Mouse (Mus musculus): Measurements from ENCODE around the gene Ctbp1. TPM values are rescaled to one million over a fixed set of nuclear protein-coding genes. Genes with fewer than 3 reads are reported as not detected.

The Ctbp1 gene
- polyA plus RNA-seq, 1 experiment from 2014 or later: 552 TPM

DNA sequence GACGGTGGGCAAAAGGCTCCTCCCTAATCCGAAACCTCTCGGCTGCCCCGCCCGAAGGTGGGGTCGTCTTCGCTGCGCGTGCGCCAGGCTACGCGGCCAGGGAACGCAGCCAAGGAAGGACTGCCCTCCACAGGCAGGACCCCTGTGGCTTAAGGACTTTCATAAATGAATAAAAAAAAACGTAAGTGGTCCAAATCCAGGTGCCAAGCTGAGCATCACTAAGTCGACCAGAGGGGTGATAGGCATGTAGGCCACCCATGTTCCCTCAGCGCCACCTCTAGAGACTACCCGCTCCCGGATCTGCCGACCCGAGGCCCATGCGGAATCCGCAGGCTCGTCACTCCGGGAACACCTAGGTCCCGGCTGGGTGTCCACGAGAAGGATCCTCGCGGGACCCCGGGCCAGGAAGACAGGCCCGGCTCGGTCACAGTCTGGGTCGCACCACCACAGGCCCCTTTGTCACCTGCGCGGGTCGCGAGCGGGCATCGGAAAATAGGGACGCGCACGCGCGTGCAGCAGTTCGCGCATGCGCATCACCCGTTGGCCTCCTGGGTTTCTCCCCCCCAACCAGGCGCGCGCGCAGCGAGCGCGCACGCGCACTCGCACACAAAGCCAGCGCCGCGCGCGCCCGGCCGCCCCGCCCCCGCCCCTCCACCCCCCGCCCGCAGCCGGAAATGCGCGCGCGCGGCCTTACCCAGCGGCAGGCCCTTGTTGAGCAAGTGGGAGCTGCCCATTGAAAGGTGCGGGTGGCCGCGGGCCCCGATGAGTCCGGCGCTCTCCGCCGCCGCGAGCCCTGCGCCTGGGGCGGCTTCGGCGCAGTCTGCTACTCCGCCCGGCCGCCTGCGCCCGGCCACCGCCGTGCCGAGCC is 475 bp downstream of the Ctbp1 start:
- no peaks in the 10 kb centered on the region for H3K27me3 ChIP-seq
- peak overlapping the region; percentile 91 for H3K9ac ChIP-seq
- peak overlapping the region; percentile 81 for H3K4me3 ChIP-seq (replicated peaks)
- peak overlapping the region; percentile 93 for H3K4me2 ChIP-seq
- under 1% methylated on average over 57 of the region's 97 CpGs for WGBS
- ATAC-seq (ENCODE audit: low FRiP score): peak; percentile 71
- peaks cover 15% of the 10 kb centered on the region for H3K36me3 ChIP-seq (replicated peaks)
- H3K27ac ChIP-seq: peak overlapping the region; percentile 98
- H3K9me3 ChIP-seq: no peaks in the 10 kb centered on the region
- H3K4me1 ChIP-seq: peaks cover 41% of the 10 kb centered on the region

DNA sequence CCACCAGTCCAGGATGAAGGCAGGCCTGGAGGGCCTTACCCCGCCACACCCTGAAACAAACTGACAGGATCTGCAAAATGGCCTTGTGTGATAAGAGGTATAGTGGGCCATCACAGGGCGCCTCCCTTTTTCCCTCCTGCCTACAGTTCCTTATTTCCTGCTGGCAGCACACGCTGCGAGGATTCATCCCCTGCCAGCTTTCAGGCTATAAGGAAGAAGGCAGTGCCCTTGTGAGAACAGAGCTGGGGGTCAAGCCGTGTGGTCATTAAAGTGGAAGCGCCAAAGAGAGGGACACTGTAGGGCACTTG is 1.1 kb downstream of the Ctbp1 start:
- peak overlapping the region; percentile 81 for H3K4me3 ChIP-seq (replicated peaks)
- 0 out of 2 replicates have a peak, but pooled peaks have one; percentile 12 for ATAC-seq (ENCODE audit: low FRiP score)
- peak overlapping the region; percentile 93 for H3K4me2 ChIP-seq
- peaks cover 41% of the 10 kb centered on the region for H3K4me1 ChIP-seq
- peak overlapping the region; percentile 91 for H3K9ac ChIP-seq
- 13% methylated on average over 6 of the region's 6 CpGs for WGBS
- no peaks in the 10 kb centered on the region for H3K27me3 ChIP-seq
- H3K27ac ChIP-seq: peak overlapping the region; percentile 98
- peaks cover 21% of the 10 kb centered on the region for H3K36me3 ChIP-seq (replicated peaks)
- H3K9me3 ChIP-seq: no peaks in the 10 kb centered on the region

DNA sequence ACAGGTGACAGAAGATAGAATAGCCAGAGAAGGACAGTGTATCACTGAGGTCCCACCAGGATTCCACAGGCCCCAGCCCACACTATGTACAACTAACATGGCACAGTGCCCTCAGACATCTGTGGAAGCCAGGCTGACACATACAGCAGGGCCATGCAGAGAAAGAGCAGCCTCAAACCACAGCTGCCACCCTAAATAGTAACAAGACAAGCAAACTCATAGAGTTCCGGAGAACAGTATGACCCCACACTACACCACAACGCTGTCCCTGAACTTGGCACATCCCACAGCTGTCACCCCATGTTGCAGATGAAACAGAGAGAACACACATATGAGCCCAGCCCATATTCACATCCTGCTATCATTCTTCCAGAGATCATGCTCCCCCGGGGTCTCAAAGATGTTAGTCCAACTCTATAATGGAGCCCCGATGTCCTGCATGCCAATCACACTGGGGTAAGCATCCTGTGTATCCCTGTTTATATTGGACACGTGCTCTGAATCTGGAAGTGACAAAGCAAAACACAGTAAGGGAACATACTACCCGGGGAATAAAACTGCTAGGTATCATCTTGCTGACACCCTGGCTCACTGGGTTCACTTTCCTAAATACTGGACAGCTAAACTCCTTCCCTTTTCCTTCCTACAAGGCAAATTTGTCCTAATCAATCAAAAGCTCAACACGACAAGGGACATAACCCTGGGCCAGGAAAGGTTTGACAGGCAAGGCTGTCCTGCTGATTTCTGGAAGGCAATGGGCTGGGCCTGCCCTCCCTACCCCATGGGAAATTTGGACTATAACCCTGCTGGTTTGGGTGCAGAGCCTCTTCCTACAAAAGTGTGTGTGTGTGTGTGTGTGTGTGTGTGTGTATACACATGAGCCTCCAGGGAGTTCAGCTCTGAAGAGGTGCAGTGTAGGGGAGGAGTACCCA is 1.7 kb downstream of the Ctbp1 start:
- H3K4me2 ChIP-seq: peak overlapping the region; percentile 93
- peak overlapping the region; percentile 98 for H3K27ac ChIP-seq
- 83% methylated on average over 7 of the region's 7 CpGs for WGBS
- peak overlapping the region; percentile 91 for H3K9ac ChIP-seq
- H3K36me3 ChIP-seq (replicated peaks): peaks cover 27% of the 10 kb centered on the region
- ATAC-seq (ENCODE audit: low FRiP score): no peak
- peaks cover 41% of the 10 kb centered on the region for H3K4me1 ChIP-seq
- H3K9me3 ChIP-seq: no peaks in the 10 kb centered on the region
- no peaks in the 10 kb centered on the region for H3K27me3 ChIP-seq
- H3K4me3 ChIP-seq (replicated peaks): peak overlapping the region; percentile 81

DNA sequence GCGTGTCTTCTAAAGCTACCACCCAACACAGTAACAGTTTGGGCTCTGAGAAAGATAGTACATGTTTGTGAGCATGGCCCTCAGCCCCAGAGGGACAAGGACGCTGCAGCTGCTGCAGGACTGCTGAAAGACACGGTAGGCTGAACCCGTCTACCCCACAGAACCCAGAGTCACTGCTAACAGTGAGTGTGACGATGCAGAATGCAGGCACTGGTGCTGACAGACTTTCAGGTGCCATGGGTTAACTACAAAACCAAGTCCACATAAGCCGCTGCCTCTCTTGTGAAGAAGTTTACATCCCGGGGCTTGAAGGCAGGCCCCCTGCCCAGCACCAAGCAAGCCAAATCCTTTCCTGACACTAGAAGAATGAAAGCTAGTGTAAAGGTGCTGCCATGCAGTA is 2.6 kb downstream of the Ctbp1 start:
- Histone ChIP-seq H3K4me3 (replicated peaks) (no peak overlapping the region), H3K4me2 (peak overlapping the region; percentile 93), H3K27ac (0 out of 2 replicates have a peak overlapping the region, but pooled peaks have one; percentile 13), H3K9ac (peak overlapping the region; percentile 91), H3K36me3 (replicated peaks) (peaks cover 36% of the 10 kb centered on the region), H3K27me3 (no peaks in the 10 kb centered on the region), H3K4me1 (peaks cover 41% of the 10 kb centered on the region), H3K9me3 (no peaks in the 10 kb centered on the region)
- 90% methylated on average over 7 of the region's 7 CpGs for WGBS
- ATAC-seq (ENCODE audit: low FRiP score): no peak

- Histone ChIP-seq H3K4me3 (replicated peaks) (no peak overlapping the region; the same call in 1 of the 2 replicates), H3K9ac (no peak overlapping the region), H3K27ac (no peak overlapping the region), H3K9me3 (no peaks in the 10 kb centered on the region), H3K4me2 (no peak overlapping the region), H3K4me1 (peaks cover 37% of the 10 kb centered on the region), H3K27me3 (no peaks in the 10 kb centered on the region), H3K36me3 (replicated peaks) (peaks cover 52% of the 10 kb centered on the region)
- 17% methylated on average over 5 of the region's 5 CpGs for WGBS
- ATAC-seq (ENCODE audit: low FRiP score): no peak
Observed at GRCm38 (mm10) chr5:33270568-33270967, 4.2 kb downstream of the Ctbp1 start.

DNA sequence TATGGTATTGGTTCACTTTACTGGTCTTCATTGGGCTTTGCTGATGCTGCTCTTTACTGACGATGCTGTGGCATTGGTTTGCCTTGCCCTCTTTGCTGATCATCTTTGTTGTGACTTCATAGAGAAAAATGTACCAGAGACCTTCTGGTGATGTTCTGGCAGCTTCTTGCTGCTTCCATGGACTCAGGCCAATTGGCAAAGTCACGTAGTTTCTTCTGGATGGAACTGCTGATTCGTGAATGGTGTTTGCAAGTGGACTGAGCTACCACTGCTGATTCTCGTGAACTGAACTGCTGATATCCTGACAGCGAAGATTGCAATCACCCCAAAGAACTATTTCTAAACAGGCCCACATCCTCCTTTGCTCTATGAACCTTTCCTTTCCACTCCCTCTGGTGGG is 20.4 kb downstream of the Ctbp1 start:
- Histone ChIP-seq H3K27me3 (no peaks in the 10 kb centered on the region), H3K4me3 (replicated peaks) (no peak overlapping the region), H3K9me3 (no peaks in the 10 kb centered on the region), H3K36me3 (replicated peaks) (peaks cover 100% of the 10 kb centered on the region), H3K4me2 (no peak overlapping the region), H3K9ac (no peak overlapping the region), H3K27ac (no peak overlapping the region), H3K4me1 (no peaks in the 10 kb centered on the region)
- no peak for ATAC-seq (ENCODE audit: low FRiP score)
- WGBS: 96% methylated on average over 5 of the region's 5 CpGs

- H3K9me3 ChIP-seq: no peaks in the 10 kb centered on the region
- 93% methylated on average over 12 of the region's 12 CpGs for WGBS
Observed at GRCm38 (mm10) chr5:33248186-33248585, 26.6 kb downstream of the Ctbp1 start.

DNA sequence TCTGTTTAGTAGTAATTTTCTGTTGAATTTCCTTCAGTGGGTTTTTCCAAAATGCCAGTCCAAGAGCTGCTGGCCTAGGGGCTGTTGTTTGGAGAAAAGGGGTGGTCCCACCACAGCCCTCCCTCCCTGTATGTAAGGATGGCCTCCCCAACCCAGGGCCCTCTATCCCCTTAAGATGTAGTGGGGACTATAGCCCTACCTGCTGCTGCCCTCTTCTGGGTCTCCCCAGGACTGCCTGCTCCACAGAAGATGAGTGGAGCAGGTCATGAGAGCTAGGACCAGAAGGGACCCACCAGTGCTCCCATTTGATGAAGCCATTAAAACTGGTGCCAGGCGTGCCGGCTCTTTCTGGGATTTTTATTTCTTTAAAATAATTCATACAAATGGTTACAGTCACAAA is 27.4 kb downstream of the Ctbp1 start:
- 100% methylated on average over 2 of the region's 2 CpGs for WGBS
- Histone ChIP-seq H3K4me3 (replicated peaks) (no peak overlapping the region), H3K36me3 (replicated peaks) (peaks cover 93% of the 10 kb centered on the region), H3K9ac (no peak overlapping the region), H3K27me3 (no peaks in the 10 kb centered on the region), H3K27ac (no peak overlapping the region), H3K4me1 (no peaks in the 10 kb centered on the region), H3K9me3 (no peaks in the 10 kb centered on the region), H3K4me2 (no peak overlapping the region)
- ATAC-seq (ENCODE audit: low FRiP score): no peak

More at GRCm38 (mm10) chr5:33248186-33248585, 26.6 kb downstream of the Ctbp1 start:
- Histone ChIP-seq H3K27me3 (no peaks in the 10 kb centered on the region), H3K4me3 (replicated peaks) (no peak overlapping the region), H3K4me1 (no peaks in the 10 kb centered on the region), H3K9ac (no peak overlapping the region), H3K27ac (no peak overlapping the region), H3K36me3 (replicated peaks) (peaks cover 94% of the 10 kb centered on the region), H3K4me2 (no peak overlapping the region)
- no peak for ATAC-seq (ENCODE audit: low FRiP score)

DNA sequence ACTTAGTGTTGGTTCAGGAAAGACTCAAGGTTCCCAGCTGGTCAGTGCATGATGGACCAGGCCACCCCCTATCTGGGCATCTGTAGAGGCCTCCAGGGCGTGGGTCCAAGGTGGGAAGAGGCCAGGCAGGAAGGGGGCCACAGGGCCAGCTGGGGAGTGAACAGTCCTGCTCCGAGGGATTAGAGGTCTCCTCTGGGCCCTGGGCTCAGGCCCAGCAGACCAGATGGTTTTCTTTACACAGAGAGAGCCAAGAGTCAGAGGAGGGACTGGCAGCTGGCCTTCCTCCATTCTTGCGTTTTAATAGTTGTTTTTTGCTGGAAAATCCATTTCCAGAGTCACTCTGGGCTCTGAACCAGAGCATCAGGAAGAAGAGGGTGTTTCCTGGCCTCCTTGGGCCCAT is 29.1 kb downstream of the Ctbp1 start:
- ATAC-seq (ENCODE audit: low FRiP score): no peak
- H3K27ac ChIP-seq: no peak overlapping the region
- 86% methylated on average over 3 of the region's 3 CpGs for WGBS

GRCm38 (mm10) chr5:33244377-33244920 is 30.3 kb downstream of the Ctbp1 start:
- no peak overlapping the region for H3K4me2 ChIP-seq
- no peak overlapping the region for H3K4me3 ChIP-seq (replicated peaks)
- ATAC-seq (ENCODE audit: low FRiP score): no peak
- no peak overlapping the region for H3K27ac ChIP-seq
- peaks cover 70% of the 10 kb centered on the region for H3K36me3 ChIP-seq (replicated peaks)
- no peaks in the 10 kb centered on the region for H3K27me3 ChIP-seq
- WGBS: 89% methylated on average over 5 of the region's 5 CpGs
- no peaks in the 10 kb centered on the region for H3K9me3 ChIP-seq
- H3K9ac ChIP-seq: no peak overlapping the region
- no peaks in the 10 kb centered on the region for H3K4me1 ChIP-seq

More for the DNA sequence above, 29.1 kb downstream of the Ctbp1 start:
- H3K4me1 ChIP-seq: no peaks in the 10 kb centered on the region
- H3K9ac ChIP-seq: no peak overlapping the region
- peaks cover 83% of the 10 kb centered on the region for H3K36me3 ChIP-seq (replicated peaks)
- H3K4me3 ChIP-seq (replicated peaks): no peak overlapping the region
- no peaks in the 10 kb centered on the region for H3K9me3 ChIP-seq
- H3K4me2 ChIP-seq: no peak overlapping the region
- no peaks in the 10 kb centered on the region for H3K27me3 ChIP-seq

- H3K4me2 ChIP-seq: no peak overlapping the region
- no peak overlapping the region for H3K9ac ChIP-seq
- ATAC-seq (ENCODE audit: low FRiP score): no peak
- no peaks in the 10 kb centered on the region for H3K4me1 ChIP-seq
- H3K27ac ChIP-seq: no peak overlapping the region
- H3K9me3 ChIP-seq: no peaks in the 10 kb centered on the region
- peaks cover 28% of the 10 kb centered on the region for H3K36me3 ChIP-seq (replicated peaks)
- 66% methylated on average over 3 of the region's 3 CpGs for WGBS
- no peaks in the 10 kb centered on the region for H3K27me3 ChIP-seq
- H3K4me3 ChIP-seq (replicated peaks): no peak overlapping the region
Observed at GRCm38 (mm10) chr5:33239934-33240333, 34.9 kb downstream of the Ctbp1 start.

GRCm38 (mm10) chr5:33239111-33239714 is 35.6 kb downstream of the Ctbp1 start:
- H3K4me2 ChIP-seq: no peak overlapping the region
- WGBS: 88% methylated on average over 3 of the region's 3 CpGs
- ATAC-seq (ENCODE audit: low FRiP score): no peak

More at GRCm38 (mm10) chr5:33239111-33239714, 35.6 kb downstream of the Ctbp1 start:
- Histone ChIP-seq H3K4me3 (replicated peaks) (no peak overlapping the region), H3K27ac (no peak overlapping the region), H3K4me1 (no peaks in the 10 kb centered on the region), H3K27me3 (no peaks in the 10 kb centered on the region), H3K9ac (no peak overlapping the region), H3K36me3 (replicated peaks) (peaks cover 21% of the 10 kb centered on the region), H3K9me3 (no peaks in the 10 kb centered on the region)
